Mouse (Mus musculus): ENCODE measurements at regions not wholly inside any gene's neighbourhood (a gene's known extent, or its start where the extent isn't known, plus 50 kb on each side); places are given as distances from the start of the nearest gene placed in this dataset.

GRCm38 (mm10) chr5:132633198-132633884, 90.2 kb upstream of the Auts2 start:
- H3K4me3 ChIP-seq: no peak overlapping the region
- no peaks in the 10 kb centered on the region for H3K4me1 ChIP-seq
- no peak overlapping the region for H3K27ac ChIP-seq
- no peak for ATAC-seq
- no peaks in the 10 kb centered on the region for H3K9me3 ChIP-seq (replicated peaks)
- 37% methylated on average over 5 of the region's 5 CpGs for WGBS (ENCODE audit: insufficient replicate concordance)
- no peak overlapping the region for H3K4me2 ChIP-seq
- H3K27me3 ChIP-seq (replicated peaks): no peaks in the 10 kb centered on the region
- no peak overlapping the region for H3K9ac ChIP-seq
- H3K36me3 ChIP-seq: no peaks in the 10 kb centered on the region

GRCm38 (mm10) chr5:132621751-132622150, 78.6 kb upstream of the Auts2 start:
- 75% methylated on average over 7 of the region's 7 CpGs for WGBS (ENCODE audit: insufficient replicate concordance)
- H3K4me2 ChIP-seq: no peak overlapping the region
- no peak overlapping the region for H3K9ac ChIP-seq
- no peaks in the 10 kb centered on the region for H3K27me3 ChIP-seq (replicated peaks)
- no peak overlapping the region for H3K4me3 ChIP-seq
- H3K9me3 ChIP-seq (replicated peaks): no peaks in the 10 kb centered on the region
- no peak for ATAC-seq
- no peaks in the 10 kb centered on the region for H3K36me3 ChIP-seq
- H3K27ac ChIP-seq: no peak overlapping the region
- H3K4me1 ChIP-seq: no peaks in the 10 kb centered on the region

DNA sequence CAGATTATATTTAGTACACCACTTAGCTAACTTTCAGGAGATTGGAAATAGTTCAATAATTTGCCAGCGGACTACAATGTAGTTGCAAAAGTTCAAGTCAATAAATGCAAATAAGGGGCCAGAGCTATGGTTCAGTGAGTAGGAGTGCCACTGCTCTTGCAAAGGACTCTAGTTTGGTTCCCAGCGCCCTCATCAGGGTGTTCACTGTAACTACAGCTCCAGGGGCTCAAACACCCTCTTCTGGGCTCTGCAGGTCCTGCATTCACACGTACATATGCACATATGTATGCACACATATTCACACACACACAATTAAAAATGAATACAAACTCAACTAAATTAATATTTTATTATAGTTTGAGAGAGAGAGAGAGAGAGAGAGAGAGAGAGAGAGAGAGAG, 74.1 kb upstream of the Auts2 start:
- H3K27me3 ChIP-seq (replicated peaks): no peaks in the 10 kb centered on the region

GRCm38 (mm10) chr5:132609251-132609650, 66.1 kb upstream of the Auts2 start:
- Histone ChIP-seq H3K9ac (no peak overlapping the region), H3K9me3 (replicated peaks) (no peaks in the 10 kb centered on the region), H3K4me3 (no peak overlapping the region), H3K4me1 (no peaks in the 10 kb centered on the region), H3K27me3 (replicated peaks) (no peaks in the 10 kb centered on the region), H3K36me3 (no peaks in the 10 kb centered on the region), H3K4me2 (no peak overlapping the region), H3K27ac (no peak overlapping the region)
- 48% methylated on average over 4 of the region's 4 CpGs for WGBS (ENCODE audit: insufficient replicate concordance)
- no peak for ATAC-seq

More for the DNA sequence above, 74.1 kb upstream of the Auts2 start:
- Histone ChIP-seq H3K4me3 (no peak overlapping the region), H3K36me3 (no peaks in the 10 kb centered on the region), H3K4me2 (no peak overlapping the region), H3K9ac (no peak overlapping the region), H3K9me3 (replicated peaks) (no peaks in the 10 kb centered on the region), H3K4me1 (no peaks in the 10 kb centered on the region), H3K27ac (no peak overlapping the region)
- no peak for ATAC-seq
- WGBS (ENCODE audit: insufficient replicate concordance): 41% methylated on average over 3 of the region's 3 CpGs

DNA sequence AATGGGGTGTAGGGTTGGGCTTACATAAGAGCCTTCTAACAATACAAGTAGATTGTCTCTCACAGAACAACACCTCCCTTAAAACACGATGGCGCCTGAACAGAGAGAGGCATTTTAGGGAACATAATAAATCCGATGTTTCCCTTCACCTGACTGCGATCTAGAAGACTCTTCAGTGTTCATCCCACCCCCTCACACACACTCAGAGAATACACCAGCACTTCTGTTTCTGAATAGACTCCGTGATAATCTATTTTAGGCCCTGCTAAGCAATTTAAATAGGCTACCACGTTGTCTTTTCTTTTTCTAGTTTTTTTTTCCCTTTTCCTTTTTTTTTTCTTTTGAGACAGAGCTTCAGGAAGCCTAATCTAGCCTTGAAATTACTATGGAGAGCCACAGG, 63.1 kb upstream of the Auts2 start:
- H3K4me3 ChIP-seq: no peak overlapping the region
- whole genome bisulfite sequencing (ENCODE audit: insufficient replicate concordance): 52% methylated on average over 6 of the region's 6 CpGs
- no peak overlapping the region for H3K9ac ChIP-seq
- no peaks in the 10 kb centered on the region for H3K36me3 ChIP-seq
- no peak overlapping the region for H3K4me2 ChIP-seq
- no peaks in the 10 kb centered on the region for H3K9me3 ChIP-seq (replicated peaks)
- no peaks in the 10 kb centered on the region for H3K27me3 ChIP-seq (replicated peaks)
- ATAC-seq: no peak
- no peaks in the 10 kb centered on the region for H3K4me1 ChIP-seq
- no peak overlapping the region for H3K27ac ChIP-seq

DNA sequence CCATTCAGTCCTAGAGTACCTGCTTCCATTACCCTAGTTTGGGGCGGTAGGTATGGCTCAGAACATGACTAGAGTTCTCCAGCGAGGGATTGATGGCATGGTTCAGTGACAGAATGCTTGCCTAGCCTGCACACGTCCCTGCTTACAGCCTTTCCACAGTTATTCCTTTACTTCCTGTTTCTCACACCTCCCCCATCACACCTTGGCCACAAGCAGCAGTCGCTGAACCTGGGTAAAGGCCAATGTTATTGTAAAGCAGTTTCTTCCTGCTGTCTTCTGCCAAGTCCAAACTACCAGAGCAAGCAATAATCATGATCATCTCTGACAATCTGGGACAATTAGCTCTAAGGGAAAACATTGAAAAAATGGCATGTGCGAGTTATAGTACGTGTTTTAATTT, 51.7 kb upstream of the Auts2 start:
- 54% methylated on average over 6 of the region's 6 CpGs for WGBS (ENCODE audit: insufficient replicate concordance)
- H3K27ac ChIP-seq: no peak overlapping the region
- H3K36me3 ChIP-seq: no peaks in the 10 kb centered on the region
- ATAC-seq: no peak
- no peak overlapping the region for H3K4me2 ChIP-seq
- H3K27me3 ChIP-seq (replicated peaks): no peaks in the 10 kb centered on the region
- H3K9me3 ChIP-seq (replicated peaks): no peaks in the 10 kb centered on the region
- no peak overlapping the region for H3K9ac ChIP-seq
- no peaks in the 10 kb centered on the region for H3K4me1 ChIP-seq
- H3K4me3 ChIP-seq: no peak overlapping the region

Data from liver, embryonic 12.5 days (tissue).